Mouse (Mus musculus) forebrain, embryonic 10.5 days (tissue): ENCODE measurements at regions not wholly inside any gene's neighbourhood (a gene's known extent, or its start where the extent isn't known, plus 50 kb on each side); places are given as distances from the start of the nearest gene placed in this dataset.

ENCODE experiments used
- DNase-seq: peaks from one replicate; pipeline ENCODE4 v3.0.0-alpha.2; 2017; ENCODE audit warnings: low spot score; ENCODE audit errors: extremely low spot score
- H3K27ac ChIP-seq: fragments of 300-500 bp; sonication (generic); 2 replicates; pipeline ENCODE4 v1.5.1; 2016; ENCODE audit warnings: mild to moderate bottlenecking
- H3K27me3 ChIP-seq: fragments of 300-500 bp; sonication (generic); 2 replicates; pipeline ENCODE4 v1.6.1; 2016; ENCODE audit warnings: mild to moderate bottlenecking; ENCODE audit not compliant: poor library complexity, severe bottlenecking
- H3K36me3 ChIP-seq: fragments of 300-500 bp; sonication (generic); replicated peaks from 2 replicates; pipeline ENCODE4 v1.6.1; 2016; ENCODE audit warnings: mild to moderate bottlenecking, moderate library complexity
- H3K4me1 ChIP-seq: fragments of 300-500 bp; sonication (generic); 2 replicates; pipeline ENCODE4 v1.6.1; 2016
- H3K4me3 ChIP-seq: fragments of 300-500 bp; sonication (generic); 2 replicates; pipeline ENCODE4 v1.5.1; 2016; ENCODE audit warnings: mild to moderate bottlenecking, moderate library complexity
- H3K9me3 ChIP-seq: fragments of 300-500 bp; sonication (generic); 2 replicates; pipeline ENCODE4 v1.6.1; 2016; ENCODE audit warnings: mild to moderate bottlenecking, moderate library complexity
- WGBS: fragments of 180-500 bp; shearing (Covaris S2); methylation state at CpG from one replicate; pipeline ENCODE4 v1.1.7; 2016; 5-methylcytosine and 5-hydroxymethylcytosine counted together

DNA sequence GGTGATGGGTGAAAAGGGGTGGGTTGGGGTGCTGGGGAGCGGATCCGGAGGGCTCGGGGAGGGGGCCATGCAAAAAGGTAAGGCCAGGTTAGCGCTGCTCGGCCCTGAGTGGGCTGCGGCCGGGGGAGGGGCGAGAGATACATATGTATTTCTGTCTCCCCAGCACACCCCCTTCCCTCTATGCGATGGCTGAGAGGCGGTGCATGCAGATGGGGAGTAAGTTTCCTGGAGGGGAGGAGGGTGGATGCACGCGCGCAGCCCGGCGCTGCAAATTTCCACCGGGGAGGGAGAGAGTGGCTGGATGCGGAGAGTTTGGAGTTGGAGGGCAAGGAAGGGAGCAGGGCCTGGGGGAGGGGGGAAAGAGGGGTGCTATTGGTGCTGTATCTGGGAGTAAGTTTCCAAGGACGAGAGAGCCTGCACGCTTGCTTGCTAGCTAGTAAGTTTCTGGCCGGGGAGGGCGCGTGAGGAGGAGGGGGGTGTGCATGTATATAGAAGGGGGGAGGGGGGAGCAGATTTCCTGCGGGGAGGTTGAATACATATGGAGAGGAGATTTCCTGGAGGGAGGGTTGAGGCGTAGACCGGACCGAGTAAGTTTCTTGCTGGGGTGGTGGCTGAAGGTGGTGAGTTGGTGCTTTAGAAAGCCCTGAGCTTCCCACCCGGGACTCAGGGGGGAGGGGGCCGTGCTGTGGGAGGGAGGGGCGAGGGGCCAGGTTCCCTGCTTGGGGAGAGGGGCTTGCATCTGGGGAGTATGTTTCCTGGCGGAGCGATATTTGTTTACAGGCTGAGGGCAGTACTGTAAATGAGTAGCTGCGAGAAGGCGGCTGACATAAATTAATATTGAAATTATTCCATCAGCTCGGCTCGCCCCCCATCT, 130.8 kb upstream of the Ubr2 start:
- DNase-seq, result peak; percentile 82
- Histone ChIP-seq H3K27ac (peak overlapping the region; percentile 98), H3K4me3 (peak overlapping the region; percentile 77), H3K9me3 (no peaks in the 10 kb centered on the region), H3K27me3 (peaks cover 17% of the 10 kb centered on the region), H3K36me3 (peaks cover 16% of the 10 kb centered on the region), H3K4me1 (peaks cover 53% of the 10 kb centered on the region)
- 1% methylated on average over 35 of the region's 35 CpGs for whole genome bisulfite sequencing

DNA sequence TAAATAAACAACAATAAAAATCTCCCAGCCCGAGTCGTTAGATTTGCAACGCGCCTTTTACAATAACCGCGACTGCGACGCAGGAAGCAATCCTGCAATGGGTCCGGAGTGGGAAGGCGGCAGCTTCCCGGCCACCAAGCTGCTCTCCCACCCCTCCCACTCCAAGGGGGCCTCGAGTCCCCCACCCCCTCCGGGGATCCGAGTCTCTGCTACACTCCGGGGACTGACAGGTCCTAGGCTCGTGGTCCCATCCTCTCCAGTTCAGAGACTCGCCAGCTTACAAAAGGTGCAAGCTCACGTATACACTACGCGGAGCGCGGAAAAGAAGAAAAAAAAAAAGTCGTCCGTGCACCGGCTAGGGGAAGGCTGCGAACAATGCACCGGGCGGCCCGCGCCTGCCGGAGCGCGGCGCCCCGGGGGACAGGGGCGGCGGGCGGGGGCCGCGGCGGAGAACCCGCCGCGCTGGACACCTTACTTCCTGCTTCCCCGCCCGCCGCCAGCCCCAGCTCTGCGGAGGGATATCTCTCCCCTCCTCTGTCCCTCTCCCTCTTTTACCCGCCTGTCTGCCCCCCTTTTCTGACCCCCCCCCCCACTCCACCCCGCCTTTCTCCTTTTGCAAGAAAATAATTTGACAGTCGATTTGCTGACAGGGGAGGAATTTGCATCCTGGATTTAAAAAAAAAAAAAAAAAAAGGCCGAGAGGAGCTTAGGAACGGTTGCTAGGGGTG, 130.0 kb upstream of the Ubr2 start:
- under 1% methylated on average over 52 of the region's 53 CpGs for WGBS
- peak overlapping the region; percentile 77 for H3K4me3 ChIP-seq
- peak; percentile 82 for DNase-seq
- peaks cover 8% of the 10 kb centered on the region; the same call in 1 of the 2 replicates for H3K36me3 ChIP-seq
- peaks cover 53% of the 10 kb centered on the region for H3K4me1 ChIP-seq
- no peaks in the 10 kb centered on the region for H3K9me3 ChIP-seq
- H3K27ac ChIP-seq, result peak overlapping the region; percentile 98
- H3K27me3 ChIP-seq, result peaks cover 17% of the 10 kb centered on the region

DNA sequence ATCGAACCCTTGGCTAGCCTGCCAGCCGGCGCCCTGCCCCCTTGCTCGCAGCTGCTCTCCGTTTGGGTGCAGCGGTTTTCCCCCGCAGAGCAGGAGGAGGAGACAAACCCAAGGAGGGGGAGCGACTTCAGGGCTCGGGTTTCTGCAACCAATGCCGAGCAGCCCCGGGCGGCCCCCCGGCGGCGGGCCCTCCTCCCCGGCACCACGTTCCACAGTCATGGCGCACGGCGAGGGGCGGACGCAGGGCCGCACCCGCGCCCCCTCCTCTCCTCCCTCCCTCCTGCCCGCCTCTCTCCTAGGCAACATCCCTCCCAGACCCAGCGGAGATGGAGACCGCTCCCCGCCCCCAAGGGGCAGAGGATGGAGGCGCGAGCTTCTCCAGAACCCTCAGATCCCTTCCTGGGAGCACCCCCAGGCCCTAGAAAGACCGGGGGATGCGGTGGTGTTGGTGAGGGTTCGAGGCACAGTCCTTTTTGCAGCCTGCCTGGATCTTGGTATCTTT, 129.4 kb upstream of the Ubr2 start:
- Histone ChIP-seq H3K27me3 (peaks cover 17% of the 10 kb centered on the region), H3K36me3 (peaks cover 3% of the 10 kb centered on the region; the same call in 1 of the 2 replicates), H3K27ac (peak overlapping the region; percentile 98), H3K4me3 (peak overlapping the region; percentile 77), H3K4me1 (peaks cover 52% of the 10 kb centered on the region), H3K9me3 (no peaks in the 10 kb centered on the region)
- DNase-seq, result peak; percentile 93
- WGBS, result under 1% methylated on average over 27 of the region's 34 CpGs

DNA sequence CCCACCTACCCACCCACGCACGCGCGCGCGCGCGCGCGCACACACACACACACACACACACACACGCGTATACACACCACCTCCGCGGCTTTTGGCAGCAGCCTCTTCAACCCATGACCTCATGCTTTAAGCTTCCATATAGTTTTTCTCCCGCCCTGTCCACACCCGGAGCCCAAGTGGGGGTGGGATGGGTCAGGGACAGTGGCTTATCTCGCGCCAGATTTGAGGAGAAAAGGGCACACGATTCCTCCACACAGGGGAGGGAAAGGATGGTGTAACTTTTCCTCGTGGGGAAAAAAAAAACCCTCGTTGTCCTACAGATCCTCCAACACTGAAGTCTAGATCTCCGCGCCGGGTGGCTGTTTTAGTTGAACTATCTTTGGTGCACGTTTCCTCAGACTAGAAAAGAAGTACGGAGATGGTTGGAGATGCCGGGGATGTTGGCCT, 128.8 kb upstream of the Ubr2 start:
- Histone ChIP-seq H3K4me1 (peaks cover 50% of the 10 kb centered on the region), H3K27ac (peak overlapping the region; percentile 98), H3K4me3 (peak overlapping the region; percentile 77), H3K9me3 (no peaks in the 10 kb centered on the region), H3K27me3 (peaks cover 17% of the 10 kb centered on the region), H3K36me3 (no peaks in the 10 kb centered on the region)
- peak; percentile 44 for DNase-seq
- 3% methylated on average over 27 of the region's 27 CpGs for WGBS

DNA sequence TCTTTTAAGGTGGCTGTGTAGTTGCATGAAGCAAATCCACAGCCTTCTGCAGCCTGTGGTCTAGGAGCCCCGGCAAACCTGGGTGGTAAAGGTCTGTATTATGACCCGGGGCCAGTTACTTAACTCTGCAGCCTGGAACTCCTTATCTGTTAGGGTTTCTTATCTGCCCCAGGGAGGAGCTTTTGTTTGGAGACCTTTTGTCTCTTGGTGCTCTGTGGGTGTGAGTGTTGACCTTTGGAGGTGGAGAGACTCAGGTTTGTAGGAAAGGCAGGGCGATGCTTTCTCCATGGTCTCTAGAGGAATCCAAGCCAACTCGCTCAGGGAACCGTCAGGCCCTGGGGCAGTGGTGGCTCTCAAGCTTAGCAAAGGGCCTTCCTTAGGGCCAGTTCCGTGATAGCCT, 127.8 kb upstream of the Ubr2 start:
- peak overlapping the region; percentile 98 for H3K27ac ChIP-seq
- H3K4me1 ChIP-seq, result peaks cover 45% of the 10 kb centered on the region
- H3K36me3 ChIP-seq, result no peaks in the 10 kb centered on the region
- WGBS, result 23% methylated on average over 6 of the region's 6 CpGs
- no peaks in the 10 kb centered on the region for H3K9me3 ChIP-seq
- peaks cover 17% of the 10 kb centered on the region for H3K27me3 ChIP-seq
- DNase-seq, result no peak
- peak overlapping the region; percentile 77; the same call in 1 of the 2 replicates for H3K4me3 ChIP-seq

DNA sequence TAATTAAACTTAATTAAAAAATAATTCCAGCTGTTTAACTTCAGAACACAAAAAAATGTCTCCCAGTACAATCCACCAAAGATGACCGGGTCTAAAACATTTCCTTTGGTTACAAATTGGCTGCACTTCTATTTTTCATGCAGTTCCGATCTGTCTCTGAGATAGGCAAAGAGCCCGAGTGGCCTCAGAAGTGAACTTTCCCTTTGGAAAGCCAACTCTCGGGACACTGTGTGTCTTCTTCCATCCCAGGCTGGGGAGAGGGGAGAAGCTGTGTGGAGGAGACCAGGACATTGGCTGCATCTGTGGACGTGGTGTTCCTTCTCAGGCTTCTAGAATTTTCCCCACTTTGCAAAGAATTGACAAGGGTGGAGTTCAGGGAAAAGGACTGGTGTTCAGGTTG, 125.0 kb upstream of the Ubr2 start:
- Histone ChIP-seq H3K36me3 (no peaks in the 10 kb centered on the region), H3K4me1 (peaks cover 26% of the 10 kb centered on the region), H3K9me3 (no peaks in the 10 kb centered on the region), H3K4me3 (no peak overlapping the region), H3K27ac (no peak overlapping the region), H3K27me3 (peaks cover 17% of the 10 kb centered on the region)
- DNase-seq, result no peak
- 83% methylated on average over 5 of the region's 5 CpGs for whole genome bisulfite sequencing

DNA sequence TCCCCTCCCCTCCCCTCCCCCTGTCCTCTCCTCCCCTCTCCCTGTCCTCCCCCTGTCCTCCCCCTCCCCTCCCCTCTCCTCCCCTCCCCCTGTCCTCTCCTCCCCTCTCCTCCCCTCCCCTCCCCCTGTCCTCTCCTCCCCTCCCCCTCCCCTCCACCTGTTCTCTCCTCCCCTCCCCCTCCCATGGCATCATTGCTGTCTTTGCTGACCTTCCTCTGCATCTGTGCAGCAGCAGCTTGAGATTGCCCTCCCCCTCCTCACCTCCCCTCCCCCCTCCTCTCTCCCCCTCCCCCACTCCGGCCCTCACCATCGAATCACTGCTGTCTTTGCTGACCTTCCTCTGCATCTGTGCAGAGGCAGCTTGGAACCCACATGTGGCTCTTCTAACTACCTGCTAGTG, 123.4 kb upstream of the Ubr2 start:
- Histone ChIP-seq H3K4me3 (no peak overlapping the region), H3K27ac (no peak overlapping the region), H3K4me1 (peaks cover 11% of the 10 kb centered on the region), H3K36me3 (no peaks in the 10 kb centered on the region), H3K9me3 (no peaks in the 10 kb centered on the region), H3K27me3 (peaks cover 14% of the 10 kb centered on the region)
- 61% methylated on average over 2 of the region's 2 CpGs for WGBS
- no peak for DNase-seq

DNA sequence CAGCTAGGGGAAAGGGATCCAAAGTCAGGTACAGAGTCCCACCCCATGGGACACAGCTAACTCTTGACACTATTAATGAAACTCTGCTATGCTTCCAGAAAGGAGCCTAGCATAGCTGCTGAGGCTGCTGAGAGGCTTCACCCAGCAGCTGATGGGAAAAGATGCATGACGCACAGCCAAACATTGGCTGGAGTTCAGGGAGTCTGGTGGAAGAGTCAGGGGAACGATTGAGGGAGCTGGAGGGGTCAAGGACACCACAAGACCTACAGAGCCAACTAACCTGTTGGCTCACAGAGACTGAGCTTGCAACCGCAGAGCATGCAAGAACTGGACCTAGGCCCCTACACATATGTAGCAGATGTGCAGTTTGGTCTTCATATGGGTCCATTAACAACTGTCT, 117.2 kb upstream of the Ubr2 start:
- DNase-seq, result no peak
- H3K27ac ChIP-seq, result no peak overlapping the region
- 90% methylated on average over 3 of the region's 3 CpGs for WGBS
- no peaks in the 10 kb centered on the region for H3K9me3 ChIP-seq
- no peak overlapping the region for H3K4me3 ChIP-seq
- no peaks in the 10 kb centered on the region for H3K36me3 ChIP-seq
- H3K4me1 ChIP-seq, result no peaks in the 10 kb centered on the region
- no peaks in the 10 kb centered on the region for H3K27me3 ChIP-seq

DNA sequence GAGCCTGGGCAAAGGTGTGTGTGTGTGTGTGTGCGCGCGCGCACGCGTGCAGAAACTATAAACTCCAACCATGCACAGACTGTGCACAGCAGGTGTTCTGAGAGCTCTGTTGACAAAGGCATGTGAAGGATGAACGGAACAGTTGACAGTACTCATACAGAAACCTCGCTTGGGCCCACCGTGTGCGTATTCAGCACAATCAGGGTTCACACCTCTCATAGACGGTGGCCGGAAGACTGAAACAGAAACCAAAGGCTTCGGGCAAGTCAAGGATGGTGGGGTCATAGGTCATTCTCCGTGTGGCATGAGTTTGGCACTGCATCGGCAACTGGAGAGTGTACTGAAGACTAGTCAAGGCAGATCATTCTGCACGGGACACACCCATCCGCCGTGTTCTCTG, 113.2 kb upstream of the Ubr2 start:
- WGBS, result 93% methylated on average over 18 of the region's 18 CpGs
- Histone ChIP-seq H3K9me3 (no peaks in the 10 kb centered on the region), H3K4me1 (no peaks in the 10 kb centered on the region), H3K36me3 (no peaks in the 10 kb centered on the region), H3K27me3 (no peaks in the 10 kb centered on the region), H3K27ac (no peak overlapping the region), H3K4me3 (no peak overlapping the region)
- DNase-seq, result no peak

DNA sequence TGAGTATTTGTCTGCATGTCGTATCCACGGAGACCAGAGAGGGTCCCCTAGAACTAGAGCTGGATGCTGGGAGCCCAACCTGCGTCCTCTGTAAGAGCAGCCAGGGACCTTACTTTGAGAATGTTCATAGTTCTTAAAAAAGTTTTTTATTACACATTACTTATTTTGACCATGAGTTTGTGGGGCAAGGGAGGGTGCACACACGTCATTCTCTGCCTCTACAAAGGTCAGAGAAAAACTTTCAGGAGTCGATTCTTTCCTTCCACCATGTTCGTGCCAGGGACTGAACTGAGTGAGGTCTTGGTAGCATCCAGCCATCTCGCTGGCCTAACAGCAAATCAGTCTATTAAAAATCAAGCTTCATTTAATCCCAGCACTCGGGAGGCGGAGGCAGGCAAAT, 111.9 kb upstream of the Ubr2 start:
- H3K4me3 ChIP-seq, result no peak overlapping the region
- no peaks in the 10 kb centered on the region for H3K4me1 ChIP-seq
- no peaks in the 10 kb centered on the region for H3K36me3 ChIP-seq
- no peak for DNase-seq
- no peaks in the 10 kb centered on the region for H3K27me3 ChIP-seq
- H3K27ac ChIP-seq, result no peak overlapping the region
- no peaks in the 10 kb centered on the region for H3K9me3 ChIP-seq
- 89% methylated on average over 9 of the region's 9 CpGs for WGBS

DNA sequence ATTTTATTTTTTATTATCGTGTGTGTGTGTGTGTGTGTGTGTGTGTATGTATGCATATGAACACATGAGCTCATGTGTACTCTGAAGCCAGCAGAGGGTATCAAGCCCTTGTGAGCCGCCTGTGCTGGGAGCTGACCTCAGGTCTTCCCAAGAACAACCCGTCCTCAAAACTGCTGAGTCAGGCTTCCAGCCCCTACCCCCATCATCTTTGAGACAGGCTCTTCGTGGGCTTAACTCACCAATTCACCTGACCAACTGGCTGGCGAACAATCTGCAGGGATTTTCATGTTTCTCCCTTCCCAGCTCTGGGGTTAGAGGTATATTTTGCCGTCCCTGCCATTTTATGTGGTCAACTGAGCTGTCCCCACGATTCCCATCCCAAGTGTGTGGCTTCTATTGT, 107.7 kb upstream of the Ubr2 start:
- Histone ChIP-seq H3K4me1 (no peaks in the 10 kb centered on the region), H3K27me3 (no peaks in the 10 kb centered on the region), H3K9me3 (no peaks in the 10 kb centered on the region), H3K27ac (no peak overlapping the region), H3K4me3 (no peak overlapping the region), H3K36me3 (no peaks in the 10 kb centered on the region)
- WGBS, result 83% methylated on average over 7 of the region's 7 CpGs
- no peak for DNase-seq

DNA sequence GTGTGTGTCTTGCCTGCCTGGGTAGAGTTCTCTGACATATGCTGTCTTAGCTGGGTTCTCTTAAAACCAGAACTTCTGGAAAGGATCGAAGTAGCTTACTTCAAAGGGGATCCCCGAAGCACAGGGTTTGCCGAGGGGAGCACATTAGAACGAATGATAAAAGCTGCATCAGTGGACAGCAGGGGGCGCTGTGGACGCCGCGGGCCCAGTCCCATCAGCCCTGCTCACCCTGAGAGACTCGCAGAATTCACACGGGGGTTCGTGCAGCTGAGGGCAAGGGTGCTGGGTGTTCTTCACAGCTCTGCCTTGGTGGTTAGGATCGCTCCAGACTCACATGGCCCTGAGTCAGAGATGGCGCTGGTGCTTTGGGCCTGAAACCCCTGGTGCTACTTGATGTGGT, 105.4 kb upstream of the Ubr2 start:
- H3K4me3 ChIP-seq, result no peak overlapping the region
- H3K36me3 ChIP-seq, result no peaks in the 10 kb centered on the region
- no peaks in the 10 kb centered on the region for H3K27me3 ChIP-seq
- DNase-seq, result peak; percentile 29
- 55% methylated on average over 13 of the region's 13 CpGs for WGBS
- no peaks in the 10 kb centered on the region for H3K9me3 ChIP-seq
- H3K4me1 ChIP-seq, result no peaks in the 10 kb centered on the region
- H3K27ac ChIP-seq, result no peak overlapping the region

DNA sequence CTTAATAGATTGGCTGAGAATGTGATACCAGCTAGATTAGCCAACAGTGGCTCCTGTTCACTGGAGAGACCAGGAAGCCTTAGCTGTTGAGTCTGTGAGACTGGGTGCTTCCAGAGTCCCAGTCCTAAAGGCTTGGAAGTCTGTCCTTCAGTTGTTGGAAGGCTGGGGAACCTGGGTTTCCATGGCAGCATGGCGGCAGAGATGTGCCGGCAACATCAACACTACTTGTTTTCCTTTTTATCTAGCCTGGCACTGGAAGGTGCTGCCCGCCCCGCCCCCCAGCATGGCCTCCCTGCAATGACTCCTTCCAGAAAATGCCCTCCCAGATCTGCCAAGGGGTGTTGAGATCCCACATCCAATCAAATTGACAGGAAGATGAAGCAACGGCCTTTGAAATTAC, 104.8 kb upstream of the Ubr2 start:
- Histone ChIP-seq H3K4me1 (no peaks in the 10 kb centered on the region), H3K4me3 (no peak overlapping the region), H3K36me3 (no peaks in the 10 kb centered on the region), H3K9me3 (no peaks in the 10 kb centered on the region), H3K27me3 (no peaks in the 10 kb centered on the region), H3K27ac (no peak overlapping the region)
- DNase-seq, result no peak
- WGBS, result 91% methylated on average over 5 of the region's 5 CpGs
